Mouse (Mus musculus): ENCODE results near the gene Riok2. TPM values are rescaled to one million over a fixed set of nuclear protein-coding genes. Genes with fewer than 3 reads are reported as not detected.
"Not testable (repeated sequence)": the region's sequence is repeated elsewhere in the genome, so short reads cannot be mapped to it uniquely, and the experiment has no call there.

Gene Riok2
- 25.9 and 26.4 TPM in 2 replicates for polyA plus RNA-seq (2016; fragmentation: Nextera tagmentation; extraction: Ambion mirVana)

GRCm38 (mm10) chr17:17373918-17374910 lies at the start of gene Riok2:
Riok2 (plus strand) TSS chr17:17374309.
- Histone ChIP-seq H3K9me3 (no peaks in the 10 kb centered on the region), H3K27ac (peak within 1 kb of the TSS; percentile 87), H3K36me3 (peaks cover 20% of the 10 kb centered on the region), H3K4me1 (replicated peaks) (peaks cover 10% of the 10 kb centered on the region), H3K4me3 (peak within 1 kb of the TSS; percentile 71), H3K27me3 (ENCODE audit: insufficient read depth, poor library complexity, severe bottlenecking) (no peaks in the 10 kb centered on the region)
- WGBS: under 1% methylated on average over 48 of the region's 48 CpGs
- DNase-seq (ENCODE audit: low spot score): peak; percentile 95

- not testable (repeated sequence) for H3K36me3 ChIP-seq; H3K4me1 ChIP-seq (replicated peaks); DNase-seq (ENCODE audit: low spot score); H3K27ac ChIP-seq; H3K27me3 ChIP-seq (ENCODE audit: insufficient read depth, poor library complexity, severe bottlenecking); H3K4me3 ChIP-seq
- peaks cover 30% of the 10 kb centered on the region for H3K9me3 ChIP-seq
- WGBS: 91% methylated on average over 1 of the region's 1 CpGs
Observed at GRCm38 (mm10) chr17:17326022-17326421, 48.1 kb upstream of the Riok2 start.

GRCm38 (mm10) chr17:17326636-17327035 lies 47.5 kb upstream of the Riok2 start:
- Histone ChIP-seq H3K36me3 (no peaks in the 10 kb centered on the region), H3K9me3 (peaks cover 24% of the 10 kb centered on the region), H3K4me1 (replicated peaks) (no peaks in the 10 kb centered on the region), H3K27ac (no peak overlapping the region), H3K27me3 (ENCODE audit: insufficient read depth, poor library complexity, severe bottlenecking) (no peaks in the 10 kb centered on the region), H3K4me3 (no peak overlapping the region)
- no peak for DNase-seq (ENCODE audit: low spot score)
- 85% methylated on average over 4 of the region's 4 CpGs for WGBS

GRCm38 (mm10) chr17:17345374-17346183 lies 28.5 kb upstream of the Riok2 start:
- not testable (repeated sequence) for H3K4me1 ChIP-seq (replicated peaks); H3K27ac ChIP-seq; H3K27me3 ChIP-seq (ENCODE audit: insufficient read depth, poor library complexity, severe bottlenecking); H3K36me3 ChIP-seq; H3K9me3 ChIP-seq
- DNase-seq (ENCODE audit: low spot score): peak; percentile 10
- WGBS: 5% methylated on average over 36 of the region's 40 CpGs
- H3K4me3 ChIP-seq: peak overlapping the region; percentile 45

- H3K4me3 ChIP-seq: peak overlapping the region; percentile 45
- H3K4me1 ChIP-seq (replicated peaks); H3K27me3 ChIP-seq (ENCODE audit: insufficient read depth, poor library complexity, severe bottlenecking); DNase-seq (ENCODE audit: low spot score); H3K9me3 ChIP-seq; H3K27ac ChIP-seq; H3K36me3 ChIP-seq: not testable (repeated sequence)
- 45% methylated on average over 4 of the region's 4 CpGs for WGBS
Observed at GRCm38 (mm10) chr17:17346281-17346680, 27.8 kb upstream of the Riok2 start.

- Histone ChIP-seq H3K36me3 (peaks cover 13% of the 10 kb centered on the region), H3K9me3 (peaks cover 6% of the 10 kb centered on the region; the same call in 1 of the 2 replicates), H3K4me3 (peak overlapping the region; percentile 71), H3K4me1 (replicated peaks) (peaks cover 10% of the 10 kb centered on the region), H3K27ac (peak overlapping the region; percentile 87), H3K27me3 (ENCODE audit: insufficient read depth, poor library complexity, severe bottlenecking) (no peaks in the 10 kb centered on the region)
- WGBS: 8% methylated on average over 6 of the region's 6 CpGs
- DNase-seq (ENCODE audit: low spot score): no peak
Observed at GRCm38 (mm10) chr17:17373550-17373917, 575 bp upstream of the Riok2 start.

GRCm38 (mm10) chr17:17375581-17375980 lies 1.5 kb downstream of the Riok2 start:
- Histone ChIP-seq H3K9me3 (no peaks in the 10 kb centered on the region), H3K27me3 (ENCODE audit: insufficient read depth, poor library complexity, severe bottlenecking) (no peaks in the 10 kb centered on the region), H3K27ac (no peak overlapping the region), H3K36me3 (peaks cover 33% of the 10 kb centered on the region), H3K4me1 (replicated peaks) (peaks cover 10% of the 10 kb centered on the region), H3K4me3 (peak overlapping the region; percentile 71)
- DNase-seq (ENCODE audit: low spot score): no peak
- 91% methylated on average over 3 of the region's 3 CpGs for WGBS

- 91% methylated on average over 4 of the region's 4 CpGs for WGBS
- Histone ChIP-seq H3K27me3 (ENCODE audit: insufficient read depth, poor library complexity, severe bottlenecking) (no peaks in the 10 kb centered on the region), H3K27ac (no peak overlapping the region), H3K4me1 (replicated peaks) (no peaks in the 10 kb centered on the region), H3K36me3 (peaks cover 99% of the 10 kb centered on the region), H3K4me3 (no peak overlapping the region), H3K9me3 (no peaks in the 10 kb centered on the region)
- DNase-seq (ENCODE audit: low spot score): no peak
Observed at GRCm38 (mm10) chr17:17383703-17384102, 9.6 kb downstream of the Riok2 start.

GRCm38 (mm10) chr17:17384502-17384901 lies 10.4 kb downstream of the Riok2 start:
- no peak overlapping the region for H3K4me3 ChIP-seq
- WGBS: 95% methylated on average over 3 of the region's 3 CpGs
- H3K27ac ChIP-seq: no peak overlapping the region
- H3K27me3 ChIP-seq (ENCODE audit: insufficient read depth, poor library complexity, severe bottlenecking): no peaks in the 10 kb centered on the region
- peaks cover 99% of the 10 kb centered on the region for H3K36me3 ChIP-seq
- H3K4me1 ChIP-seq (replicated peaks): no peaks in the 10 kb centered on the region
- H3K9me3 ChIP-seq: no peaks in the 10 kb centered on the region
- DNase-seq (ENCODE audit: low spot score): no peak

GRCm38 (mm10) chr17:17386117-17386516 lies 12.0 kb downstream of the Riok2 start:
- no peak for DNase-seq (ENCODE audit: low spot score)
- no peaks in the 10 kb centered on the region for H3K9me3 ChIP-seq
- H3K36me3 ChIP-seq: peaks cover 98% of the 10 kb centered on the region
- WGBS: 92% methylated on average over 2 of the region's 2 CpGs
- no peaks in the 10 kb centered on the region for H3K27me3 ChIP-seq (ENCODE audit: insufficient read depth, poor library complexity, severe bottlenecking)
- no peak overlapping the region for H3K27ac ChIP-seq
- no peaks in the 10 kb centered on the region for H3K4me1 ChIP-seq (replicated peaks)
- no peak overlapping the region for H3K4me3 ChIP-seq

GRCm38 (mm10) chr17:17391823-17392222 lies 17.7 kb downstream of the Riok2 start:
- H3K9me3 ChIP-seq: no peaks in the 10 kb centered on the region
- 89% methylated on average over 4 of the region's 4 CpGs for WGBS
- H3K27ac ChIP-seq: no peak overlapping the region
- H3K4me1 ChIP-seq (replicated peaks): no peaks in the 10 kb centered on the region; the same call in 1 of the 2 replicates
- H3K36me3 ChIP-seq: peaks cover 79% of the 10 kb centered on the region
- no peak overlapping the region for H3K4me3 ChIP-seq
- no peaks in the 10 kb centered on the region for H3K27me3 ChIP-seq (ENCODE audit: insufficient read depth, poor library complexity, severe bottlenecking)
- no peak for DNase-seq (ENCODE audit: low spot score)

- Histone ChIP-seq H3K36me3 (peaks cover 69% of the 10 kb centered on the region), H3K27ac (no peak overlapping the region), H3K9me3 (no peaks in the 10 kb centered on the region), H3K4me1 (replicated peaks) (no peaks in the 10 kb centered on the region; the same call in 1 of the 2 replicates), H3K27me3 (ENCODE audit: insufficient read depth, poor library complexity, severe bottlenecking) (no peaks in the 10 kb centered on the region), H3K4me3 (no peak overlapping the region)
- no peak for DNase-seq (ENCODE audit: low spot score)
- 66% methylated on average over 7 of the region's 7 CpGs for WGBS
Observed at GRCm38 (mm10) chr17:17392863-17393262, 18.8 kb downstream of the Riok2 start.

GRCm38 (mm10) chr17:17393300-17393699 lies 19.2 kb downstream of the Riok2 start:
- Histone ChIP-seq H3K9me3 (no peaks in the 10 kb centered on the region), H3K4me1 (replicated peaks) (no peaks in the 10 kb centered on the region; the same call in 1 of the 2 replicates), H3K27ac (no peak overlapping the region), H3K36me3 (peaks cover 65% of the 10 kb centered on the region), H3K4me3 (no peak overlapping the region), H3K27me3 (ENCODE audit: insufficient read depth, poor library complexity, severe bottlenecking) (no peaks in the 10 kb centered on the region)
- WGBS: 89% methylated on average over 6 of the region's 6 CpGs
- no peak for DNase-seq (ENCODE audit: low spot score)
